Comparison of ENCODE assay signal across 8 mouse cellular contexts in genomic region chr15:27850904-27851303, GRCm38 (mm10).
DNase-seq lines count a peak whose midpoint lies in the region; ATAC-seq and TF ChIP-seq lines count a peak whose summit lies in the region.

No protein-coding gene starts in this region.

- H3K4me3 ChIP-seq in liver, postnatal 0 days (ENCODE audit: low read depth, low read length) = no peak overlapping the region
- no peak overlapping the region for H3K4me3 ChIP-seq in liver, embryonic 12.5 days
- no peak overlapping the region for H3K4me3 ChIP-seq in hindbrain, postnatal 0 days (ENCODE audit: low read length)
- no peak overlapping the region for H3K4me3 ChIP-seq in midbrain, embryonic 11.5 days (ENCODE audit: low read depth, low read length)

- H3K27me3 ChIP-seq in liver, postnatal 0 days (ENCODE audit: insufficient read depth, low read length) = no peaks in the 10 kb centered on the region
- H3K27me3 ChIP-seq in liver, embryonic 12.5 days (replicated peaks) = no peaks in the 10 kb centered on the region
- no peaks in the 10 kb centered on the region for H3K27me3 ChIP-seq in hindbrain, postnatal 0 days (ENCODE audit: insufficient read depth, low read length)
- no peaks in the 10 kb centered on the region for H3K27me3 ChIP-seq in midbrain, embryonic 11.5 days (ENCODE audit: control insufficient read depth, insufficient read depth, low read length)

- DNase-seq in adrenal gland, adult (ENCODE audit: inconsistent age in 2 of 2, low spot score in 1 of 2) = peak; percentile 29 to 62
- DNase-seq in adrenal gland, adult 8-10 months = no peak
- peak; percentile 40 for DNase-seq in liver, postnatal 0 days
- DNase-seq in brain, embryonic 14.5 days (ENCODE audit: low read depth) = peak; percentile 46
- DNase-seq in hindbrain, postnatal 0 days (ENCODE audit: low spot score) = peak; percentile 72
- DNase-seq in midbrain, embryonic 11.5 days (ENCODE audit: low spot score, missing footprints) = peak; percentile 87
- DNase-seq in left cerebral cortex, adult 18-20 months (ENCODE audit: low spot score in 2 of 2) = no peak

- 83% methylated on average over 14 of the region's 14 CpGs for WGBS in liver, postnatal 0 days (ENCODE audit: insufficient replicate concordance)
- WGBS in liver, embryonic 12.5 days (ENCODE audit: insufficient replicate concordance) = 80% methylated on average over 14 of the region's 14 CpGs
- 83% methylated on average over 14 of the region's 14 CpGs for WGBS in hindbrain, postnatal 0 days
- 92% methylated on average over 14 of the region's 14 CpGs for WGBS in midbrain, embryonic 11.5 days

- no peak overlapping the region for H3K9ac ChIP-seq in liver, postnatal 0 days (replicated peaks)
- H3K9ac ChIP-seq in liver, embryonic 12.5 days = no peak overlapping the region
- no peak overlapping the region for H3K9ac ChIP-seq in hindbrain, postnatal 0 days (replicated peaks; ENCODE audit: low read length)
- no peak overlapping the region for H3K9ac ChIP-seq in midbrain, embryonic 11.5 days (ENCODE audit: low read length)

- no peak for ATAC-seq in liver, postnatal 0 days
- no peak for ATAC-seq in liver, embryonic 12.5 days
- ATAC-seq in hindbrain, postnatal 0 days = peak; percentile 46; the same call in 1 of the 2 replicates
- 0 out of 2 replicates have a peak, but pooled peaks have one; percentile 38 for ATAC-seq in midbrain, embryonic 11.5 days (ENCODE audit: low FRiP score)

- no peak for TF ChIP-seq EP300 in liver, postnatal 0 days (IDR thresholded peaks at IDR 0.05; ENCODE audit: low read depth)

- TF ChIP-seq POLR2A in brain, embryonic 14.5 days (IDR thresholded peaks at IDR 0.05; ENCODE audit: borderline replicate concordance, extremely low read depth, insufficient read depth, insufficient read length, poor library complexity, severe bottlenecking) = no peak

- H3K9me3 ChIP-seq in liver, postnatal 0 days (ENCODE audit: low read length) = no peaks in the 10 kb centered on the region
- H3K9me3 ChIP-seq in liver, embryonic 12.5 days (replicated peaks) = no peaks in the 10 kb centered on the region
- no peaks in the 10 kb centered on the region for H3K9me3 ChIP-seq in hindbrain, postnatal 0 days (ENCODE audit: low read length)
- no peaks in the 10 kb centered on the region for H3K9me3 ChIP-seq in midbrain, embryonic 11.5 days (ENCODE audit: control insufficient read depth, low read length)

- H3K4me1 ChIP-seq in liver, postnatal 0 days (ENCODE audit: insufficient read depth) = no peaks in the 10 kb centered on the region
- H3K4me1 ChIP-seq in liver, embryonic 12.5 days = peaks cover 7% of the 10 kb centered on the region
- no peaks in the 10 kb centered on the region for H3K4me1 ChIP-seq in hindbrain, postnatal 0 days (ENCODE audit: insufficient read depth, low read length)
- no peaks in the 10 kb centered on the region for H3K4me1 ChIP-seq in midbrain, embryonic 11.5 days (ENCODE audit: control insufficient read depth, insufficient read depth, low read length)

- peak; percentile 63 for TF ChIP-seq CTCF in liver, postnatal 0 days (IDR thresholded peaks at IDR 0.05; ENCODE audit: low read depth)
- peak; percentile 62 for TF ChIP-seq CTCF in brain, embryonic 14.5 days (IDR thresholded peaks at IDR 0.05; ENCODE audit: borderline replicate concordance, extremely low read depth, insufficient read depth, insufficient read length)
- TF ChIP-seq CTCF in hindbrain, postnatal 0 days (IDR thresholded peaks at IDR 0.05; ENCODE audit: low read depth) = peak; percentile 76

- no peak overlapping the region for H3K27ac ChIP-seq in liver, postnatal 0 days (ENCODE audit: low read depth)
- H3K27ac ChIP-seq in liver, embryonic 12.5 days = no peak overlapping the region
- peak overlapping the region; percentile 15; the same call in 1 of the 2 replicates for H3K27ac ChIP-seq in hindbrain, postnatal 0 days
- no peak overlapping the region for H3K27ac ChIP-seq in midbrain, embryonic 11.5 days (ENCODE audit: low read depth, low read length)

- H3K4me2 ChIP-seq in liver, postnatal 0 days (ENCODE audit: low read depth, low read length) = no peak overlapping the region
- H3K4me2 ChIP-seq in liver, embryonic 12.5 days = no peak overlapping the region
- H3K4me2 ChIP-seq in hindbrain, postnatal 0 days (ENCODE audit: low read depth, low read length) = no peak overlapping the region
- H3K4me2 ChIP-seq in midbrain, embryonic 11.5 days = no peak overlapping the region

- H3K36me3 ChIP-seq in liver, postnatal 0 days (replicated peaks; ENCODE audit: insufficient read depth, low read length) = peaks cover 24% of the 10 kb centered on the region
- H3K36me3 ChIP-seq in liver, embryonic 12.5 days = peaks cover 55% of the 10 kb centered on the region
- H3K36me3 ChIP-seq in hindbrain, postnatal 0 days (ENCODE audit: insufficient read depth, low read length) = peaks cover 64% of the 10 kb centered on the region
- peaks cover 23% of the 10 kb centered on the region for H3K36me3 ChIP-seq in midbrain, embryonic 11.5 days (ENCODE audit: control insufficient read depth, insufficient read depth, low read length)

Comparison
In these comparisons a context has a peak if more than half of its experiments do, and no peak if none do; other contexts are left out.
1. DNase-seq: peak in adrenal gland, adult (2 of 2), liver, postnatal 0 days (single experiment), brain, embryonic 14.5 days (single experiment), hindbrain, postnatal 0 days (single experiment) and midbrain, embryonic 11.5 days (single experiment); none in adrenal gland, adult 8-10 months (single experiment) and left cerebral cortex, adult 18-20 months (0 of 2).
2. ATAC-seq: peak in hindbrain, postnatal 0 days (single experiment) and midbrain, embryonic 11.5 days (single experiment); none in liver, postnatal 0 days (single experiment) and liver, embryonic 12.5 days (single experiment).
3. Peak in every context shown above with its lines, with median percentiles within 50 percentile points of each other: CTCF ChIP-seq.